Mouse (Mus musculus): ENCODE measurements around the gene Rps27. TPM values are rescaled to one million over a fixed set of nuclear protein-coding genes. Genes with fewer than 3 reads are reported as not detected.

The Rps27 gene
- 3,858 and 4,378 TPM in 2 replicates for total RNA-seq (2012; rRNA removed)
- total RNA-seq (2014; rRNA removed) = 2,142 and 2,224 TPM in 2 replicates
- 1,222 and 1,264 TPM in 2 replicates for polyA plus RNA-seq (2012; ENCODE audit: insufficient read length, low read depth)

DNA sequence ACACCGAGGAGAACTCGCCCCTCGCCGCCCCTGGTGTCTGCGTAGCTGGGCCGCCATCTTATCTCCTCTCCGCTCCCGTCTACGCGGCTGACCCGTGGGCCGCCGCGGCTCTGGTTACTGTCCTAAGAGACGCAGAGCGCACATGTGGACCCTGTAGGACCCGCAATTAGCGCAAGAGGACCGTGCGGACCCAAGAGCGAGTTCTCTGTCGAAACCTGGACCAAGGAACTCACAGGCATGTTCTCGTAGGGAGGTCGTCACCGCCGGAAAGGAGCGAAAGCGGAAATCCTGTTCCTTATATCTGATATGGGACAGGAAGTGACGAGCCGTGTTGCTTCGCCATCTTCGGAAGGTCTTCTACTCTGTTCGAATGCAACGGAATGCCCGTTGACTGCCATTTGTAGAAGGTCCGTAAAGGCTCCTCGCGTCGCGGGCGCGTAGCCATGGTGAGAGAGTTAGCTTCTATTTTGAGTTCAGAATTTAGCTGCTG lies at the start of gene Rps27, which contains the start of gene Rab13:
Gene Rps27, minus strand, starts transcription at position 275 of the 490 bp plus-strand sequence.
Gene Rab13, plus strand, starts transcription at position 319 of the 490 bp plus-strand sequence.
- H3K4me1 ChIP-seq (ENCODE audit: control insufficient read depth in 1 of 2, insufficient read depth in 2 of 2) = peaks cover 2 to 35% of the 10 kb centered on the region in 2 experiments; a peak in 3 of 4 replicates

DNA sequence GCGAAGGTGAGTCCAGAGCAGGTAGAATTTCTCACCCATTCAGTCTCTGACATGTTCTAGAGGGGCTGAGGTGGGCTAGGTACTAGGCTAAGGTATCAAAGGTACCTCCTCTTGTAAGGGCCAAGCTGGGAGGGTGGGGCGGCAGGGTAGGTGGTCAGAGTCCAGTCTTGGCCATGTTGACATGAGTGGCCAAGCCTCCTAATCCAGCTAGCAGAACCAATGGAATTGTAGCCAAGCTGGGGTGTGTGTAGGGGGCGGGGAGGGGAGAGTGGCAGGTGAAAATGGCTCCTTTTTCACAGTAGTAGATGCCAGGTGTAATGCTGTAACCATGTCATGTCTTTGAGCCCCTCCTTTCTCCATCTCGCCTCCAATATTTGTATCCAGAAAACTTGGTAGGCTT lies 45.1 kb upstream of the Rps27 start:
- no peak overlapping the region for H3K27ac ChIP-seq (ENCODE audit: insufficient read depth, low read depth)
- no peak for DNase-seq (ENCODE audit: extremely low read depth)
- no peak overlapping the region for H3K4me3 ChIP-seq (replicated peaks in 1 of 3; ENCODE audit: low read depth in 2 of 3, low read length in 2 of 3, poor library complexity in 1 of 3)
- TF ChIP-seq MAX (IDR thresholded peaks at IDR 0.05; ENCODE audit: low read length) (no peak), CHD2 (IDR thresholded peaks at IDR 0.05; ENCODE audit: low read length) (no peak), CHD1 (IDR thresholded peaks at IDR 0.05; ENCODE audit: low read depth, low read length) (no peak)
- in situ Hi-C loops (cut with MboI; ENCODE audit: low pct_ligation_motif_present, low pct_unique_long_range_greater_than_20kb, low sequenced_read_pairs) = no loop called here
- no peak overlapping the region for H3K9ac ChIP-seq (ENCODE audit: insufficient read depth, low read depth)
- H3K27me3 ChIP-seq (replicated peaks) = no peaks in the 10 kb centered on the region
- peaks cover 20 to 67% of the 10 kb centered on the region in 2 experiments for H3K4me1 ChIP-seq (ENCODE audit: control insufficient read depth in 1 of 2, insufficient read depth in 2 of 2)
- H3K36me3 ChIP-seq (replicated peaks in 1 of 2; ENCODE audit: control insufficient read depth in 1 of 2, insufficient read depth in 1 of 2, low read length in 1 of 2) = peaks cover 65 to 67% of the 10 kb centered on the region in 2 experiments
- H3K79me2 ChIP-seq (replicated peaks; ENCODE audit: control insufficient read depth, extremely low read depth, insufficient read depth, poor library complexity, severe bottlenecking) = peaks cover 51% of the 10 kb centered on the region
- H3K9me3 ChIP-seq (replicated peaks; ENCODE audit: low read length) = no peaks in the 10 kb centered on the region
- H3K4me2 ChIP-seq (ENCODE audit: insufficient read depth, low read depth, poor library complexity, severe bottlenecking) = no peak overlapping the region
- dilution Hi-C loops (cut with MboI; ENCODE audit: extremely low pct_ligation_motif_present, extremely low pct_unique_long_range_greater_than_20kb, low sequenced_read_pairs) = no loop called here

More for the DNA sequence above, at the start of gene Rps27, which contains the start of gene Rab13:
- peak within 1 kb of the TSS; percentile 94 for H3K9ac ChIP-seq (ENCODE audit: insufficient read depth, low read depth)
- TF ChIP-seq CHD2 (IDR thresholded peaks at IDR 0.05; ENCODE audit: low read length) (no peak), ZNF384 (IDR thresholded peaks at IDR 0.05; ENCODE audit: low read depth, low read length) (no peak), USF2 (conservative IDR thresholded peaks at IDR 0.05; ENCODE audit: low read depth, low read length) (no peak), MAFK (IDR thresholded peaks at IDR 0.05; ENCODE audit: insufficient replicate concordance, low read length) (no peak), EP300 (IDR thresholded peaks at IDR 0.05; ENCODE audit: low read length) (no peak), POLR2A (IDR thresholded peaks at IDR 0.05; ENCODE audit: low read depth, low read length) (peak; percentile 99), MEF2A (IDR thresholded peaks at IDR 0.05; ENCODE audit: borderline replicate concordance, low read depth, low read length) (peak; percentile 75), MXI1 (IDR thresholded peaks at IDR 0.05; ENCODE audit: low read depth, low read length) (peak; percentile 86; the same call in 1 of the 2 replicates), HCFC1 (IDR thresholded peaks at IDR 0.05; ENCODE audit: low read depth, low read length) (peak; percentile 95), MAZ (IDR thresholded peaks at IDR 0.05; ENCODE audit: low read depth, low read length) (no peak), TCF12 (IDR thresholded peaks at IDR 0.05; ENCODE audit: low read depth, low read length) (peak; percentile 80), KAT2A (IDR thresholded peaks at IDR 0.05; ENCODE audit: insufficient replicate concordance, low read length) (peak; percentile 87; the same call in 1 of the 2 replicates), NELFE (IDR thresholded peaks at IDR 0.05; ENCODE audit: low read depth, low read length) (peak; percentile 100), MYC (IDR thresholded peaks at IDR 0.05; ENCODE audit: low read depth, low read length) (peak; percentile 88), TBP (conservative IDR thresholded peaks at IDR 0.05; ENCODE audit: low read depth, low read length) (peak; percentile 99), ETS1 (conservative IDR thresholded peaks at IDR 0.05; ENCODE audit: low read depth, low read length) (0 out of 2 replicates have a peak, but pooled peaks have one; percentile 2), POLR2AphosphoS2 (IDR thresholded peaks at IDR 0.05; ENCODE audit: low read depth, low read length) (peak; percentile 94), SIN3A (IDR thresholded peaks at IDR 0.05; ENCODE audit: low read length) (peak; percentile 94), ELF1 (IDR thresholded peaks at IDR 0.05; ENCODE audit: low read depth, low read length) (peak; percentile 97), ZKSCAN1 (IDR thresholded peaks at IDR 0.05; ENCODE audit: borderline replicate concordance, low read depth, low read length) (no peak), ZMIZ1 (IDR thresholded peaks at IDR 0.05; ENCODE audit: low read depth, low read length) (peak; percentile 94), E2F4 (IDR thresholded peaks at IDR 0.05; ENCODE audit: insufficient replicate concordance, low read depth, low read length) (no peak), NRF1 (IDR thresholded peaks at IDR 0.05; ENCODE audit: low read depth, low read length) (peak; percentile 85), MAX (IDR thresholded peaks at IDR 0.05; ENCODE audit: low read length) (peak; percentile 74), CTCF (conservative IDR thresholded peaks at IDR 0.05 in 1 of 2, IDR thresholded peaks at IDR 0.05 in 1 of 2; ENCODE audit: low read depth in 2 of 2, low read length in 2 of 2) (no peak), RCOR1 (conservative IDR thresholded peaks at IDR 0.05; ENCODE audit: low read depth, low read length) (peak; percentile 56; the same call in 1 of the 2 replicates), JUND (conservative IDR thresholded peaks at IDR 0.05; ENCODE audit: low read depth, low read length) (0 out of 2 replicates have a peak, but pooled peaks have one; percentile 26)
- DNase-seq (ENCODE audit: extremely low read depth) = peak; percentile 97
- dilution Hi-C loops (cut with MboI; ENCODE audit: extremely low pct_ligation_motif_present, extremely low pct_unique_long_range_greater_than_20kb, low sequenced_read_pairs) (no loop called here), in situ Hi-C loops (cut with MboI; ENCODE audit: low pct_ligation_motif_present, low pct_unique_long_range_greater_than_20kb, low sequenced_read_pairs) (no loop called here)
- peak within 1 kb of the TSS; percentile 69 to 96 (median 74) for H3K4me3 ChIP-seq (replicated peaks in 1 of 3; ENCODE audit: low read depth in 2 of 3, low read length in 2 of 3, poor library complexity in 1 of 3)
- no peaks in the 10 kb centered on the region for H3K9me3 ChIP-seq (replicated peaks; ENCODE audit: low read length)
- H3K79me2 ChIP-seq (replicated peaks; ENCODE audit: control insufficient read depth, extremely low read depth, insufficient read depth, poor library complexity, severe bottlenecking) = peaks cover 35% of the 10 kb centered on the region
- peak within 1 kb of the TSS; percentile 84 for H3K27ac ChIP-seq (ENCODE audit: insufficient read depth, low read depth)
- no peaks in the 10 kb centered on the region for H3K27me3 ChIP-seq (replicated peaks)
- peak within 1 kb of the TSS; percentile 99 for H3K4me2 ChIP-seq (ENCODE audit: insufficient read depth, low read depth, poor library complexity, severe bottlenecking)
- peaks cover 29 to 41% of the 10 kb centered on the region in 2 experiments for H3K36me3 ChIP-seq (replicated peaks in 1 of 2; ENCODE audit: control insufficient read depth in 1 of 2, insufficient read depth in 1 of 2, low read length in 1 of 2)
